Mouse (Mus musculus): ENCODE measurements around the gene Txndc12. TPM values are rescaled to one million over a fixed set of nuclear protein-coding genes. Genes with fewer than 3 reads are reported as not detected.

The Txndc12 gene
- polyA plus RNA-seq, 1 experiment from 2014 or later, result 129 TPM

GRCm38 (mm10) chr4:108832916-108833827, 1.2 kb upstream of the Txndc12 start, which contains the start of gene Btf3l4:
Gene Btf3l4, minus strand, starts transcription at chr4:108833614.
- H3K9me3 ChIP-seq (ENCODE audit: low read depth, low read length), result no peaks in the 10 kb centered on the region
- under 1% methylated on average over 72 of the region's 73 CpGs for WGBS
- H3K36me3 ChIP-seq (ENCODE audit: insufficient read depth), result peaks cover 18% of the 10 kb centered on the region
- no peak for TF ChIP-seq CTCF (IDR thresholded peaks at IDR 0.05; ENCODE audit: low read depth)
- peak within 1 kb of the TSS; percentile 97 for H3K9ac ChIP-seq
- H3K27ac ChIP-seq (ENCODE audit: low read depth), result peak within 1 kb of the TSS; percentile 99
- no peaks in the 10 kb centered on the region for H3K27me3 ChIP-seq (ENCODE audit: insufficient read depth, low read length)
- ATAC-seq (ENCODE audit: insufficient read depth) (peak; percentile 95), DNase-seq (peak; percentile 97)
- H3K4me3 ChIP-seq (ENCODE audit: low read depth, low read length), result peak within 1 kb of the TSS; percentile 96
- H3K4me2 ChIP-seq, result peak within 1 kb of the TSS; percentile 79
- 0 out of 2 replicates have a peak, but pooled peaks cover 9% of the 10 kb centered on the region for H3K4me1 ChIP-seq (ENCODE audit: insufficient read depth)

- ATAC-seq (ENCODE audit: insufficient read depth), result no peak
- H3K9ac ChIP-seq, result peak overlapping the region; percentile 97
- H3K4me3 ChIP-seq (ENCODE audit: low read depth, low read length), result peak overlapping the region; percentile 96
- H3K4me1 ChIP-seq (ENCODE audit: insufficient read depth), result 0 out of 2 replicates have a peak, but pooled peaks cover 9% of the 10 kb centered on the region
- H3K9me3 ChIP-seq (ENCODE audit: low read depth, low read length), result no peaks in the 10 kb centered on the region
- peak overlapping the region; percentile 99 for H3K27ac ChIP-seq (ENCODE audit: low read depth)
- H3K27me3 ChIP-seq (ENCODE audit: insufficient read depth, low read length), result no peaks in the 10 kb centered on the region
- TF ChIP-seq CTCF (IDR thresholded peaks at IDR 0.05; ENCODE audit: low read depth), result no peak
- under 1% methylated on average over 6 of the region's 6 CpGs for WGBS
- peak overlapping the region; percentile 79 for H3K4me2 ChIP-seq
- no peak for DNase-seq
- peaks cover 13% of the 10 kb centered on the region for H3K36me3 ChIP-seq (ENCODE audit: insufficient read depth)
Measured at GRCm38 (mm10) chr4:108833828-108834114, 630 bp upstream of the Txndc12 start.

DNA sequence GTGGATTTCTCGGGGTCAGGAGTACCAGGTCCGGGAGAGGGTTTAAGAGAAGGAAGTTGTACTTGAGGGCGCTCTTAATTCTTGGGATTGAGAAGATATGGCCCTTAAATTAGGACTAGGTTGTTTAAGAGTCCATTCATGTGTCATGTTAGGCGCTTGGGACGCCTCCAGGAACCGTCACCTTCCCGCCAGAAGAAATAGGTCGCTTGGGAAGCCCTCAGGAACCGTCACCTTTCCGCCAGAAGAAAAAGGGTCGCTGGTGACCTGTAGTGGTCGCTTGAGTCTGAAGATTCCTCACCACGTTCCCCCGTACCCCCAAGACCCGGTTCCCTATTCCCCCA, 540 bp downstream of the Txndc12 start:
- ATAC-seq (ENCODE audit: insufficient read depth) (no peak), DNase-seq (peak; percentile 40)
- Histone ChIP-seq H3K4me3 (ENCODE audit: low read depth, low read length) (peak overlapping the region; percentile 96), H3K27ac (ENCODE audit: low read depth) (peak overlapping the region; percentile 99), H3K36me3 (ENCODE audit: insufficient read depth) (peaks cover 4% of the 10 kb centered on the region; the same call in 1 of the 2 replicates), H3K27me3 (ENCODE audit: insufficient read depth, low read length) (no peaks in the 10 kb centered on the region), H3K9me3 (ENCODE audit: low read depth, low read length) (no peaks in the 10 kb centered on the region), H3K4me1 (ENCODE audit: insufficient read depth) (0 out of 2 replicates have a peak, but pooled peaks cover 9% of the 10 kb centered on the region), H3K9ac (peak overlapping the region; percentile 65), H3K4me2 (peak overlapping the region; percentile 79)
- WGBS, result 1% methylated on average over 15 of the region's 15 CpGs
- TF ChIP-seq CTCF (IDR thresholded peaks at IDR 0.05; ENCODE audit: low read depth), result no peak

DNA sequence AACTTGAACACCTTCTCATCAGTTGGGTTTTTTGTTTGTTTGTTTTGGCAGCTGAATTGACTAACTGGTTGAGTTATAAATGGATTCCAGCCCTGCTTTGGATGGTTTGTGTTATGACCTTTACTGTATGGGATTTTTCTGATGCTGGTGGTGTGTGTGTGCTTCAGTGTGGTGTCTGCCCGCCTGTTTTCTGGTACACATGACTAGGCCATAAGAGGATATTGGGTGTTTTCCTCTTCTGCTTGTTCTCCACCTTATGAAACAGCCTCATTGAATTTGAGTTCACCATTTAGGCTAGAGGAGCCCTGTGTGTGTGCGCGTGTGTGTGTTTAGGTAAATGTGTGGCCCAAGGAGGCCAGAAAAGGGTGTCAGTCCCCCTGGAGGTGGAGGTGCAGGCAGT, 1.1 kb downstream of the Txndc12 start:
- Histone ChIP-seq H3K4me2 (peak overlapping the region; percentile 79), H3K4me3 (ENCODE audit: low read depth, low read length) (peak overlapping the region; percentile 96), H3K9ac (peak overlapping the region; percentile 65), H3K9me3 (ENCODE audit: low read depth, low read length) (no peaks in the 10 kb centered on the region), H3K27ac (ENCODE audit: low read depth) (peak overlapping the region; percentile 99; the same call in 1 of the 2 replicates), H3K4me1 (ENCODE audit: insufficient read depth) (0 out of 2 replicates have a peak, but pooled peaks cover 9% of the 10 kb centered on the region), H3K36me3 (ENCODE audit: insufficient read depth) (0 out of 2 replicates have a peak, but pooled peaks cover 4% of the 10 kb centered on the region), H3K27me3 (ENCODE audit: insufficient read depth, low read length) (no peaks in the 10 kb centered on the region)
- ATAC-seq (ENCODE audit: insufficient read depth) (no peak), DNase-seq (peak; percentile 22)
- TF ChIP-seq CTCF (IDR thresholded peaks at IDR 0.05; ENCODE audit: low read depth), result 0 out of 2 replicates have a peak, but pooled peaks have one; percentile 5
- 40% methylated on average over 3 of the region's 3 CpGs for WGBS

DNA sequence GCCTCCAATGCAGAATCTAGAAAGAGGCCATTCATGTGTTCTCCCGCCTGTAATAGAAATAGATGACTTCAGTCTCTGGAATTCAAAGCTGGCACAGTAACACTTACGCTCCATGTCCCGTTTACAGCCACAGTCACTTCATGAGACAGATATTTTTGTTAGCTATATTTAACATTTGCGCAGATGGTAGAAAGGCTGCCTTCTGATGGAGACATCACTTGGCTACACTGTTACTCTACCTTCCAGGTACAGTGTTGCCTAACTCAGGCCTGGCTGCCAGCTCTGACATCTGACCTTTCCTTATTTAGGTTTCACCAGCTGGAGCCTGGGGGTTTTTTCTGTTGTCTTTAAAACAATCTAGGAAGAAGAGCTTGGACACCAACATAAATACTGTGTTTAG, 3.6 kb downstream of the Txndc12 start:
- H3K4me2 ChIP-seq, result no peak overlapping the region
- H3K4me3 ChIP-seq (ENCODE audit: low read depth, low read length), result no peak overlapping the region
- peak overlapping the region; percentile 54; the same call in 1 of the 2 replicates for H3K27ac ChIP-seq (ENCODE audit: low read depth)
- H3K36me3 ChIP-seq (ENCODE audit: insufficient read depth), result 0 out of 2 replicates have a peak, but pooled peaks cover 10% of the 10 kb centered on the region
- no peaks in the 10 kb centered on the region for H3K27me3 ChIP-seq (ENCODE audit: insufficient read depth, low read length)
- H3K9ac ChIP-seq, result no peak overlapping the region
- 0 out of 2 replicates have a peak, but pooled peaks cover 6% of the 10 kb centered on the region for H3K4me1 ChIP-seq (ENCODE audit: insufficient read depth)
- DNase-seq (no peak), ATAC-seq (ENCODE audit: insufficient read depth) (no peak)
- H3K9me3 ChIP-seq (ENCODE audit: low read depth, low read length), result no peaks in the 10 kb centered on the region
- TF ChIP-seq CTCF (IDR thresholded peaks at IDR 0.05; ENCODE audit: low read depth), result no peak
- WGBS, result 61% methylated on average over 4 of the region's 4 CpGs

- Histone ChIP-seq H3K9ac (no peak overlapping the region), H3K36me3 (ENCODE audit: insufficient read depth) (0 out of 2 replicates have a peak, but pooled peaks cover 10% of the 10 kb centered on the region), H3K27ac (ENCODE audit: low read depth) (no peak overlapping the region), H3K4me3 (ENCODE audit: low read depth, low read length) (no peak overlapping the region), H3K4me1 (ENCODE audit: insufficient read depth) (peaks cover 6% of the 10 kb centered on the region), H3K9me3 (ENCODE audit: low read depth, low read length) (no peaks in the 10 kb centered on the region), H3K4me2 (no peak overlapping the region), H3K27me3 (ENCODE audit: insufficient read depth, low read length) (no peaks in the 10 kb centered on the region)
- 63% methylated on average over 7 of the region's 7 CpGs for WGBS
- no peak for TF ChIP-seq CTCF (IDR thresholded peaks at IDR 0.05; ENCODE audit: low read depth)
- DNase-seq (no peak), ATAC-seq (ENCODE audit: insufficient read depth) (no peak)
Measured at GRCm38 (mm10) chr4:108841920-108842578, 7.6 kb downstream of the Txndc12 start.

GRCm38 (mm10) chr4:108843336-108843735, 8.9 kb downstream of the Txndc12 start:
- no peak overlapping the region for H3K9ac ChIP-seq

More at GRCm38 (mm10) chr4:108843336-108843735, 8.9 kb downstream of the Txndc12 start:
- ATAC-seq (ENCODE audit: insufficient read depth) (no peak), DNase-seq (no peak)
- H3K27me3 ChIP-seq (ENCODE audit: insufficient read depth, low read length), result no peaks in the 10 kb centered on the region
- no peak overlapping the region for H3K27ac ChIP-seq (ENCODE audit: low read depth)
- no peak overlapping the region for H3K4me3 ChIP-seq (ENCODE audit: low read depth, low read length)
- 0 out of 2 replicates have a peak, but pooled peaks cover 10% of the 10 kb centered on the region for H3K36me3 ChIP-seq (ENCODE audit: insufficient read depth)
- H3K4me2 ChIP-seq, result no peak overlapping the region
- TF ChIP-seq CTCF (IDR thresholded peaks at IDR 0.05; ENCODE audit: low read depth), result no peak
- H3K9me3 ChIP-seq (ENCODE audit: low read depth, low read length), result no peaks in the 10 kb centered on the region
- peaks cover 9% of the 10 kb centered on the region for H3K4me1 ChIP-seq (ENCODE audit: insufficient read depth)

All from lung, embryonic 14.5 days (tissue).